Mouse (Mus musculus) kidney, adult 2 months (tissue): ENCODE data around the gene Bub1. TPM values are rescaled to one million over a fixed set of nuclear protein-coding genes. Genes with fewer than 3 reads are reported as not detected.

ENCODE experiments used
- DNase-seq: peaks from one replicate; pipeline ENCODE4 v3.0.0; 2021
- H3K27ac ChIP-seq: fragments of 200-500 bp; 2 replicates; pipeline ENCODE4 v1.5.1; 2012; ENCODE audit warnings: low read depth, low read length, control low read depth, inconsistent platforms; ENCODE audit not compliant: insufficient read depth
- H3K27me3 ChIP-seq: fragments of 200-500 bp; replicated peaks from 2 replicates; pipeline ENCODE4 v1.6.1; 2012; ENCODE audit warnings: mild to moderate bottlenecking, moderate library complexity, low read length, inconsistent platforms; ENCODE audit not compliant: control insufficient read depth, insufficient read depth
- H3K36me3 ChIP-seq: fragments of 200-500 bp; 2 replicates; pipeline ENCODE4 v1.6.1; 2012; ENCODE audit warnings: mild to moderate bottlenecking, moderate library complexity, low read length, inconsistent platforms; ENCODE audit not compliant: control insufficient read depth, insufficient read depth
- H3K4me1 ChIP-seq: fragments of 200-500 bp; 2 replicates; pipeline ENCODE4 v1.6.1; 2011; ENCODE audit warnings: low read length; ENCODE audit not compliant: control insufficient read depth, insufficient read depth
- H3K4me3 ChIP-seq: fragments of 200-500 bp; 2 replicates; pipeline ENCODE4 v1.5.1; 2011; ENCODE audit warnings: mild to moderate bottlenecking, low read depth, low read length, control low read depth; ENCODE audit not compliant: insufficient read depth
- CTCF ChIP-seq: fragments of 200-500 bp; conservative IDR thresholded peaks from 2 replicates; pipeline ENCODE4 v1.5.1; 2011; ENCODE audit warnings: low read depth, mild to moderate bottlenecking, control low read depth, low read length, moderate library complexity, mixed read lengths; ENCODE audit not compliant: insufficient read depth, insufficient read length
- POLR2A ChIP-seq: fragments of 200-500 bp; IDR thresholded peaks from one replicate; pipeline ENCODE4 v1.6.1; 2011; ENCODE audit warnings: low read depth, low read length, control low read depth
- WGBS: fragments of 180-500 bp; shearing (Covaris S2); methylation state at CpG from one replicate; pipeline ENCODE4 v1.1.7; 2018; 5-methylcytosine and 5-hydroxymethylcytosine counted together
- polyA plus RNA-seq: library from polyadenylated mRNA; depleted of rRNA; stranded (reverse); fragments of >200 nt; gene quantifications from 2 replicates; pipeline ENCODE4 v1.2.3, GENCODE M21; 2012

The Bub1 gene
- polyA plus RNA-seq, 1 experiment = 0.08 TPM

DNA sequence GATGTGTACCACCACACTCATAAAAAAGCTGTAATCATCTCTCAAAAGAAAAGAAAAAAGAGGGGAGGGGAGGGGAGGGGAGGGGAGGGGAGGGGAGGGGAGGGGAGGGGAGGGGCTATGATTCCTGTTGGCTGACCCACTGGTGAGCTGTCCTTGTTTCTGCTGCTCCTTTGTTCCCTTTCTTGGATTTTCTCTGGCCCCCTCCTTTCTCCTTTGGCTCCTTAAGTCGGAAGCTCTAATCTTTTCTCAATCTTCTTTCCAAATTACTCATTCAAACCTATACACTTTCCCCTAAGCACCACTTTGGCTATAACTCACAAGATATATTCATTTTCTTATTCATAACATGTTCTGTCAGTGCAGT lies 57.1 kb downstream of the Bub1 start:
- no peaks in the 10 kb centered on the region for H3K27me3 ChIP-seq
- no peaks in the 10 kb centered on the region for H3K4me1 ChIP-seq
- no peak for TF ChIP-seq POLR2A
- TF ChIP-seq CTCF = no peak
- no peak overlapping the region for H3K4me3 ChIP-seq
- no peak overlapping the region for H3K27ac ChIP-seq
- 83% methylated on average over 1 of the region's 1 CpGs for WGBS
- H3K36me3 ChIP-seq = peaks cover 8% of the 10 kb centered on the region; the same call in 1 of the 2 replicates
- DNase-seq = no peak

DNA sequence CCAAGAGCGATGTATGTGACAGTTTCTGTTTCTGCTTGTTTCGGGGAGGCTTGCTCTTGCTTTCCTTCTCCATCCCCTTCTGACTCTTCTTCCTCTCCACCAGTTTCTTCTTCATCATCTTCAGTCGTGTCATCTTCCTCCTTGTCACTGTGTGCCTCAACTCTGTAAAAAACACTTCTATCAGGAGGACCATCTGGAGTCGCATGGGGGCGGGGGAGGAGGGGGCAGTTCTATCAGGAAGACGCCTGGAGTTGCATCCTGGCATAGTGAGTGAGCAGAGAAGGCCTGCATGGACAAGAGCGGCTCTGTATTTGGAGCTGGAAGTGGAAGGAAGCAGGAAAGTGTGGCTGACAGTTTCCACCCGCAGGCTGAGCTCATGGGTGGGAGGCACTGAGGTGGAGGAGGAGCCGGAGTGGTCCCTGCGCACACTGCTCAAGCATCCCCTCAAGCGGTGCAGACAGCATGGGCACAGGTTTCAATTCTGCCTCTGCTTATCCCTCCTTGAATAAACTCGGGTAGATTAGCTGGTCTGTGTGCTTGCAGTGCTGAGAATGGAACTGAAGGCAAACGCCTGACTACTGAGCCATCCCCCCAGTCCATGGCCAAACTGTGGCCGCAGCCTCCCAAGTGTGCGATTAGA lies 57.6 kb downstream of the Bub1 start:
- TF ChIP-seq POLR2A (no peak), CTCF (no peak)
- Histone ChIP-seq H3K27ac (no peak overlapping the region), H3K36me3 (peaks cover 8% of the 10 kb centered on the region; the same call in 1 of the 2 replicates), H3K27me3 (no peaks in the 10 kb centered on the region), H3K4me3 (no peak overlapping the region), H3K4me1 (no peaks in the 10 kb centered on the region)
- WGBS = 67% methylated on average over 15 of the region's 15 CpGs
- no peak for DNase-seq

DNA sequence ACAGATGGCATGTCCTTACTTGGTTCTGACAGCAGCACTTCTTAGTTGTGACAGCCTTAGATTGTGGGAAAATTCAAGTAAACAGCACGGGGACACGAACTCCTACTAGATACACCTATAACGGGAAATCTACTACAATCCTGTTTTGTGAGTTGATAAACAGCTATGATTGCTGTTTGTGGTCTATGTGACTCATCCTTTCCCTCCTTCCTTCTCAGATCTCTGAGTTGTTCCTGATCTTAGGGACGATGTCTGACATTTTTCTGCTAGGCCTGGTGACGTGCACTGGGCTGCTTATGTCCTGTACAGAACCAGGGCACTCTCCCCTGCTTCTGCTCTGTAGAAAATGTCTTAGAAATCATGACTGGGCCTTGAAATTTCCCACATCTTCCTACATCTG lies 70.1 kb downstream of the Bub1 start:
- no peak for TF ChIP-seq POLR2A
- no peak for TF ChIP-seq CTCF
- DNase-seq = no peak
- Histone ChIP-seq H3K4me1 (no peaks in the 10 kb centered on the region), H3K27ac (no peak overlapping the region), H3K4me3 (no peak overlapping the region), H3K27me3 (no peaks in the 10 kb centered on the region), H3K36me3 (peaks cover 2% of the 10 kb centered on the region; the same call in 1 of the 2 replicates)
- 94% methylated on average over 5 of the region's 5 CpGs for WGBS

DNA sequence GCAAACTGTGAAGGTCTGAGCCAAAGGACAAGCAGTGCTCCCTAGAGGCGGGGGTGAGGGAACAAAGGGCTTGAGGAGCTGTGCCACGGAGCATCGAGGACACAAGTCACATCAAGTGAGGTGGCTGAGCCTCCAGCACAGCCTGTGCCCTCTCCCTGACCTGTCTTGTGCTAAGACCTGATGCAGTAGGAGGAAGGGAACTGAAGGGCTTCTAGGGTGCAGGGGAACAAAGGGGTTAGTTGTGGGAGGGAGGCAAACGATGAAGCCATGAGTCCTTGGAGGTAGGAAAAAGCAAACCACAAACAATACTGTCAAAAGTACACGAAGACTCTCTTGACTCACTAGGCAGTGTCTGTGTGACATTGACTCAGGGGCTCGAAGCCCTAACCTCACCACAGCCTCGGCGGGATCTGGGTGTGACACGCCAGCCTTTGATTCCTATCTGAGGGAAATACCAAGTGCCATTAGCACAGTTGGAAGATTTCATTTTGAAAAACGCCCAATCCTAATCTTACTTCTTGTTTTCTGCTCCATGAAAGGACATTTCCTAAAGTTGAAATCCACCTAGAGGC lies 71.2 kb downstream of the Bub1 start:
- DNase-seq = no peak
- WGBS = 79% methylated on average over 10 of the region's 10 CpGs
- no peak overlapping the region for H3K27ac ChIP-seq
- TF ChIP-seq POLR2A (no peak), CTCF (no peak)
- H3K36me3 ChIP-seq = peaks cover 2% of the 10 kb centered on the region; the same call in 1 of the 2 replicates
- no peaks in the 10 kb centered on the region for H3K27me3 ChIP-seq
- H3K4me3 ChIP-seq = no peak overlapping the region
- H3K4me1 ChIP-seq = no peaks in the 10 kb centered on the region

DNA sequence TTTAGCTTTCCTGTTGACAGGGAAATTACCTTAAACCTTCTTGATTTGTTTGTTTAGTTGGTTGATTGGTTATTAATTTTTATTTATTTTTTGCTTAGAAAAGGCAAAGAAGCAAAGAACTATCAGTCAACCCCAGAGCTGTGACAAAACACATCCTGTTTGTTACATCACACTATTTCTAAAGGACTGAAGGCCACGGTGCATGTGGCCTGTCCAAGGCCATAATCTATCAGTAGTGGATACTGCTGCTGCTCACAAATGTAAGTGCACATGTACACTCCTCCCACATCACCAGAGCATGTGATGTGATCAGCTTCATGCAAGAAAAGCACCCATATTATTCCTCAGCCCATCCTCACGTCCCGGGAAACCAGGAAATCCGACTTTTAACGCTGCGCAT lies 71.7 kb downstream of the Bub1 start:
- no peak for DNase-seq
- H3K4me1 ChIP-seq = no peaks in the 10 kb centered on the region
- H3K27ac ChIP-seq = no peak overlapping the region
- WGBS = 88% methylated on average over 6 of the region's 6 CpGs
- peaks cover 2% of the 10 kb centered on the region; the same call in 1 of the 2 replicates for H3K36me3 ChIP-seq
- no peak overlapping the region for H3K4me3 ChIP-seq
- no peak for TF ChIP-seq CTCF
- no peak for TF ChIP-seq POLR2A
- H3K27me3 ChIP-seq = no peaks in the 10 kb centered on the region

DNA sequence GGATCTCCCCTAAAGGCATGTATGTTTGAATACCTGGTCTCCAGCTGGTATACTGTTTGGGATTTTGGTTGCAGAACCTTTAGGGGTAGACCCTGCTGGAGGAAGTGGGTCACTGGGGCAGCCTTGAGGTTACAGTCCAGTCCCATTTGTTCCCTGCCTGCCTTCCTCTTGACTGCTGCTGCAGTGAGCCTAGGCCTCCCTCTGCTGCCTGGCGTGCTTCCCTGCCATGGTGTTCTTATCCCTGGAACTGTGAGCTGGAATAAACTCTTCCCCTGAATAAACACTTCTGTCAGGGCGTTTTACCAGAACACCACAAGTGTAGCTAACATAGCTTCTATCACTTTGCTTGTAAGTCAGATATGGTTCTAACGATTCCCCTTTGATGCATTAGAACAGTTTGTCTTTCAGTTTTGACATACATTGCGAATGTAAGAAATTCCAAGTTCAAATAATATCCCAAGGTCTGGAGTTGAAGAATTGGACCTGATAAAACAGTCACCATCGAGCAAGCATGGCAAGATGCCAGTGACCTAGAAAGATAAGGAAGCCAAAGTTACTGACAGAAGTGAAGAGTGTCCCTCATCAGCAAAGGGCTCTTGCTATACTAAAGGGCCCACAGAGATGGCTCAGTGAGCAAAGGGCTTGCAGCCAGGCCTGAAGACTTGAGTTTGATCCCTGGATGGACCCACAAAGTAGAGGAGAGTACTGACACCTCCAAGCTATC lies 72.3 kb downstream of the Bub1 start:
- Histone ChIP-seq H3K36me3 (peaks cover 2% of the 10 kb centered on the region; the same call in 1 of the 2 replicates), H3K27me3 (no peaks in the 10 kb centered on the region), H3K4me3 (no peak overlapping the region), H3K27ac (no peak overlapping the region), H3K4me1 (no peaks in the 10 kb centered on the region)
- TF ChIP-seq CTCF = no peak; the same call in 1 of the 2 replicates
- no peak for TF ChIP-seq POLR2A
- 86% methylated on average over 5 of the region's 5 CpGs for WGBS
- no peak for DNase-seq

DNA sequence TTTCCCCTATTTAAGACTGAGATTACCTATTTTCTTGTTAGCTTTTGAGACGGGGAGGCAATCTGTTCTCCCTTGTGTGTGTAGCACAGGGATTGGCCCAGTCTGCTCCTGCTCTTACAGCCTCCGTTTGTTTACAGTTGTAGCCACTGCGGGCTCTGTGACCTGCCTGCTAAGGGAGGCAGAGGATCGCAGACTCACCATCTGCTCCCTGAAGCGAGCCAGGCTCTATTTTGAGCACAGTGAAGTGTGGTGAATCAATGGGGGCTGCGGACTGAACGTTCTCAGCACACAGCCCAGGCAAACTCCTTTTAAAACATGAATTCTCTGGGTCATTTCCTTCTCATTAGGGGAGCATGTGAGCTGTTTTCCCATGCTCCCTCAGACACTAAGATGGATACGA lies 74.5 kb downstream of the Bub1 start:
- Histone ChIP-seq H3K4me3 (no peak overlapping the region), H3K36me3 (peaks cover 2% of the 10 kb centered on the region; the same call in 1 of the 2 replicates), H3K27me3 (no peaks in the 10 kb centered on the region), H3K27ac (no peak overlapping the region), H3K4me1 (no peaks in the 10 kb centered on the region)
- 54% methylated on average over 8 of the region's 8 CpGs for WGBS
- TF ChIP-seq CTCF (no peak), POLR2A (no peak)
- no peak for DNase-seq
